Comparison of ENCODE assay signal across 18 mouse cellular contexts in the genomic region with DNA sequence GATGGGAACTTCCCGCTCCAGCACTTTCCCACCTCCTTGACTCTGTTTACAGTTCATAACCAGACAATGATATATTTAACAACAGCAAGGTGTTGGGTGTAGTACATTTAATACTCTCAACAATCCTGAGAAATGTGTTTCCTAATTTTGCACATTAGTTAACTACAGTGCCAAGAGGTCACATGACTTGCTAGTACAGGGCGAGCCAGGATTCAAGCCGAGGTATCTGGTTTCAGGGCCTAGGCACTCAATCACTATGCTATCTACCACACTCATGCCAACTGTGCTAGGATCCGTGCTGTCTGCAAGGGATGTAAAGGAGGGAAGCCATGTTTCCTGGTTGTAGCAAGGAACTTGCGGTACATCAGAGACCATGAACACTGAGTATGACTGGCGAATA. TPM values are rescaled to one million over a fixed set of nuclear protein-coding genes. Genes with fewer than 3 reads are reported as not detected.
"Had no signal": no experiment of that assay in that cellular context is flagged by ENCODE, and none has a peak within 500 bp of the region (broad histone marks: within the 10 kb centered on the region; RNA-seq: fewer than 3 reads in every experiment).

No protein-coding gene starts in this region.

- H3K27me3 ChIP-seq: kidney, embryonic 15.5 days; liver, embryonic 13.5 days; lung, embryonic 15.5 days; midbrain, embryonic 13.5 days; stomach, embryonic 15.5 days had no signal

- ATAC-seq: midbrain, embryonic 13.5 days had no signal

- DNase-seq: kidney, adult 18-20 months; kidney, postnatal 14 days; liver, embryonic 13.5 days; liver, postnatal 0 days; right cerebral cortex, postnatal 14 days; thymus, adult 2 months; thymus, postnatal 25 days had no signal

- H3K4me3 ChIP-seq: kidney, embryonic 15.5 days; left cerebral cortex, adult 2 months; limb, embryonic 10.5 days; liver, embryonic 13.5 days; lung, embryonic 15.5 days; midbrain, embryonic 13.5 days; stomach, embryonic 15.5 days had no signal

- H3K27ac ChIP-seq: kidney, embryonic 15.5 days; left cerebral cortex, adult 2 months; limb, embryonic 10.5 days; liver, embryonic 13.5 days; lung, embryonic 15.5 days; macrophage; midbrain, embryonic 13.5 days; stomach, embryonic 15.5 days had no signal

- H3K9me3 ChIP-seq: kidney, embryonic 15.5 days; limb, embryonic 10.5 days; liver, embryonic 13.5 days; lung, embryonic 15.5 days; midbrain, embryonic 13.5 days; stomach, embryonic 15.5 days had no signal

- H3K9ac ChIP-seq: kidney, embryonic 15.5 days; liver, embryonic 13.5 days; liver, postnatal 0 days; lung, embryonic 15.5 days; midbrain, embryonic 13.5 days; stomach, embryonic 15.5 days had no signal

- H3K4me2 ChIP-seq: kidney, embryonic 15.5 days; liver, embryonic 13.5 days; lung, embryonic 15.5 days; midbrain, embryonic 13.5 days; stomach, embryonic 15.5 days had no signal

- H3K4me1 ChIP-seq: kidney, embryonic 15.5 days; limb, embryonic 10.5 days; liver, embryonic 13.5 days; midbrain, embryonic 13.5 days; stomach, embryonic 15.5 days had no signal

RNA-seq across cellular contexts. Expression of gene Hpx, which starts 16.6 kb away (rescaled TPM):
- total RNA-seq: layer of hippocampus, postnatal 25 days; megakaryocyte-erythroid progenitor cell, adult 5-6 weeks; midbrain, postnatal 0 days had no signal
- polyA plus RNA-seq: limb, embryonic 10.5 days; neural tube, embryonic 14.5 days had no signal
